Mouse (Mus musculus) heart, postnatal 0 days (tissue): ENCODE data around the gene Fnd3c2.

Source experiments
- CTCF ChIP-seq: IDR thresholded peaks from 2 replicates; pipeline ENCODE4 v1.5.1; 2016; ENCODE audit warnings: antibody characterized with exemption, control low read depth, low read depth
- EP300 ChIP-seq: IDR thresholded peaks from 2 replicates; pipeline ENCODE4 v1.6.1; 2016; ENCODE audit warnings: antibody characterized with exemption, low read depth

DNA sequence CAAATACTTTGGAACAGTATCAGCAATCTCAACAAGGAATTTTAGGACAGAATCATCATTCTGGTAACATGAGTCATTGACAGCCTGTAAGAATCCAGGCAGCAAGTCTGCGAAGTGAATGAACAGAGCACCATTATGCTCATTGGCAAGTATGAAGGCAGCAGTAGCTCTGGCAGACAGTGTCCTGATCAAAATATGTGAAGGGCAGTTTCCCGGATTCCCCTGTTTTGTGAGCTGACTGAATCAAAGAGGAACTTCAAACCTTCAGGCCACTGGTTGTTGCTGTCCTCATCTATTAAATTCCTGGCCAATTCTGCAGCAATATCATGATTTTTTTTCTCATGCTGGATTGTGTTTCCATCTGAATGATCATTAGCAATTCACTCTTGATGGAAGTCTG is 29.3 kb upstream of the Fnd3c2 start:
- TF ChIP-seq CTCF (no peak), EP300 (no peak)
